Mouse (Mus musculus) spleen, adult 2 months (tissue): ENCODE results near the gene Gm21962.

Source experiments
- CTCF ChIP-seq: fragments of 200-500 bp; IDR thresholded peaks from 2 replicates; pipeline ENCODE4 v1.5.1; 2011; ENCODE audit warnings: mild to moderate bottlenecking, inconsistent platforms; ENCODE audit not compliant: insufficient read depth, insufficient read length, insufficient replicate concordance; ENCODE audit errors: extremely low read depth
- POLR2A ChIP-seq: fragments of 200-500 bp; IDR thresholded peaks from 2 replicates; pipeline ENCODE4 v1.6.1; 2011; ENCODE audit warnings: low read depth, low read length, inconsistent platforms

DNA sequence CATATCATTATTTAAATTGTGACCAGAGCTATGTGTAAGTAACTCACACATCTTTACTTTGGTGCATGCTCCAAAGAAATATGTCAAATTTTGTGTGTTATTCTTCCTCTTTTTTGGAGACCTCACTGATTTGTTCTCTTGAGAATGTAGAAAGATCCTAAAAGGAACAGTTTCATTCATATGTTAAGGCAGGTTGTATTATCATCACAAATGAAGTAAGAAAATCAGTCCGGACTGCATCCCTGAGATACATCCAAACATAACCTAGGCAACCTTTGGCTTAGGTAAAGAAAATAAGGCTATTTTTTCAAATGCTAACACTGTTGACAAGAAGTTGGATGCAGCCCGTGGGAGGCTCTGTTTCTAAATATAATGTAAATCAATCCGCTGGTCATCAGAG is 28.8 kb upstream of the Gm21962 start:
- no peak for TF ChIP-seq POLR2A
- no peak for TF ChIP-seq CTCF
